Mouse (Mus musculus) c-Kit-positive CD71-positive TER-119-negative erythroid progenitor cells, embryonic 14.5 days (primary cell): ENCODE measurements around the gene Ube2d3.
"Not testable (repeated sequence)": the region's sequence is repeated elsewhere in the genome, so short reads cannot be mapped to it uniquely, and the experiment has no call there.

Source experiments
- DNase-seq: peaks from one replicate; pipeline ENCODE4 v3.0.0-alpha.2; 2013; ENCODE audit warnings: low read depth

Gene Ube2d3

DNA sequence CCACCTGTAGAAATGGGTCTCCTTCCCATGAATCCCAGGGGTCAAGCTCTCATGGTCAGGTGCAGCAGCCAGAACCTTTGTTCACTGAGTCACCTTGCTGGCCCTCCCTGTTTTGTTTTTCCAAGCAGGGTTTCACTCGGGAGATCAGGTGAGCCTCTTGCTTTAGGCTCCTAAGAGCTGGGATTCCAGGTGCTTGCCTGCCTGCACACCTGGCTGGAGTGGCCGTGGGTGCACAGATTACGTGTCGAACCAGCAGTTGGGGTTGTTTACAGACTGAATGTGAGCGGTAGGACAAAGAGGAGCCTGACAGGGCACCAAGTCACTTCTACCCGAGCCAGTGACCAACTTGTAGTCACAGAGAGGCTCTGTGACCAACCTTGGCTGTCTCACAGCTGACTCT lies 53.2 kb downstream of the Ube2d3 start:
- no peak for DNase-seq

DNA sequence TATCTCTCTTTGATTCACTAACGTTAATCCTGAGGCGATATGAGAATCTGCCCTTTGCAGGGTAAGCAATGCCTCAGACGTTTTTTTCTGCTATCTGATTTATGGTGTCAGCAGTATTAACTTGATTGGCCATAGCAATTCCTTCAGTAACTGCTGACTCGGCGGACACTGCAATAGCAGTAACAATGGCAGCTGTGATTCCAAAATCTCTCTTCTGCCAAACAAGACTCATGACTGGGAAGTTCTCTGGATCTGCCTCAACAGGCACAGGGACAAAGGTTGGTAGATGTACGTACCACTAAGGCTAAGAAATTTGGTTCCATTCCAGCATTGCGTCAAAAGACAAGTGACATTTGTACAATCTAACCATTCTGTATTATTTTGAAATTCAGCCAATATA lies 55.4 kb downstream of the Ube2d3 start:
- not testable (repeated sequence) for DNase-seq

- not testable (repeated sequence) for DNase-seq
Measured at GRCm38 (mm10) chr3:135497956-135498355, 60.0 kb downstream of the Ube2d3 start.

- DNase-seq: no peak
Measured at GRCm38 (mm10) chr3:135498891-135499290, 60.9 kb downstream of the Ube2d3 start.

DNA sequence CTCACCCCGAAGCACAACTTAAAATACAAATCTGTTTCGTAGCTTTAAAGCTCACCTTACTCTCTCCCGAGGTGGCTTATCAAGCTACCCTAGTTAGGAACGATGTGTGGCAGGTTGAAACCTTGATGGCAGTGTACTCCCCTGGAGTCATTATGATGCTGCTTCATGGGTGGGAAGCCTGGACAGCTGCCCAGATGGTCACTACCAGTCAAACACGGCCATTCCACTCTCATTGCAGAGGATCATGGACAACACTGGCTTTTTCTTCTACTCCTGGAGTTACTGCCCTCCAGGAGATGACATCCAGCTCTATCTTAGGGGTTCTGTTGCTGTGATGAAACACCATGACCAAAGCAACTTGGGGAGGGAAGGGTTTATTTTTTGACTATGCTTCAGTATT lies 65.2 kb downstream of the Ube2d3 start:
- no peak for DNase-seq

DNA sequence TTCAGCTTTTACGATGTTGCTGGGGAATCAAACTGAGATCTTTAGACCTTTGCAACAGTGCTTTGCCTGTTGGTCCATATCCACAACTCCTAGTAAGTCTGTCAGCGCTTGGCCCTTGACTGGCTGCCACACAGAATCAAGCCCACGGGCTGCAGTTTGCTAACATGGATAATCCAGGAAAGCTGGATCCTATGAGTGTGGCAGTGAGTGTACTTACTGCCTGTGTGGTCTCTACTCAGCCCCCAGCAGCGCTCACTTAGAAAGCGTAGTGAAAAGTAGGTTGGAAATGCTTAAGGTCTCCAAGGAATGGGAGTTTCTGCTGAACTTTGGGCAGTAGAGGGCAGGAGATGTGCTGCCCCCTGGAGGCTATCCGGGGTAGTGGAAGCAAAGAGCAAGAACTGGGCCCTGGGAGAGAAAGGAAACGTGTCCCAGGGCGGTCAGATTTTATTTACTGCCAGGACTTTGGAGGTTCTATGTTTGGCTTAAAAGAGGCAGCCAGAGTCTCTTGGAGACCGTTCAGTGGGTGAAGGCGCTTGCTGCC lies 67.5 kb downstream of the Ube2d3 start:
- no peak for DNase-seq

DNA sequence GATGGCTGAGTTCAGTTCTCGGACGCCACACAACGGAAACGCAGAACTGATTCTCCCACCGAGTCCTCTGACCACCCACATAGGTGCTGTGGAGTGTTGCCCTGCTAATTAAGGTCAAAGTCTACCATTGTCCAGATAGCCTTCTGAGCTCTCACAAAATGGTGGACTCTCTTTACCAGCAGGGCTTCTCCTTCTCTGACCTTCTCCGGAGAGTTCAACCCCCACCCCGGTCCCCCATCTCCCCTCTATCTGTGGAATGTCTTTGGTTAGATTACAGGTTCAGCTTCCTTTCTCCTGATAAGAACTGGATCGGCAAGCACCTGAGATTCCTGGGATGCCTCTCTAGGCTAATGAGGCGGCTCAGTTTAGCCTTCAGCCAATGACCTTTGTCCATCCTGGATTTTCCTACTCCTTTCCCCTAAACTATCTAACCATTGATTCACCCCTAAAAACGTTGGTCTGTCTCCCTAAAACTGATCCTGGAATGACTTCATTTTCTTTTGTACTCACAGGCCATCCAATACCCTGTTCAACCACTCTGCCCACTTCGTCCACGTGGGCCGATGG lies 68.0 kb downstream of the Ube2d3 start:
- DNase-seq: no peak

GRCm38 (mm10) chr3:135507506-135507905 lies 69.6 kb downstream of the Ube2d3 start:
- DNase-seq: no peak

DNA sequence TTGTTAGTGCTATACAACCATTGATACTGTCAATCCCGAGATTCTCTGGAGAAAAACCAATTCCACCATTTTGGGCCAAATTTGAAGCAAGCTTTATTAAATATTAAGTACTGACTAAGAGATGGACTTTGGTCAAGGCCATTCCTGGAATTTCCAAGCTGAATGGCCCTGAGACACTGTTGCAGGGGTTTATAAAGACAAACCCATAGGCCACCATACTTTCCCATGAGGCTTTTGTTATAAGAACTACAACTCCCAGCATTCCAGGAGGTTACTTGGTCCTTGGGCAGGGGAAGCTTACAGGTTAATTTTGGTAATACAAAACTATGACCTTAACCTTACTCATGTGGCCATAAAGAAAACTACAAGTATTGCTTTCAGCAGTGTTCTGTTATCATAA lies 70.2 kb downstream of the Ube2d3 start:
- no peak for DNase-seq

DNA sequence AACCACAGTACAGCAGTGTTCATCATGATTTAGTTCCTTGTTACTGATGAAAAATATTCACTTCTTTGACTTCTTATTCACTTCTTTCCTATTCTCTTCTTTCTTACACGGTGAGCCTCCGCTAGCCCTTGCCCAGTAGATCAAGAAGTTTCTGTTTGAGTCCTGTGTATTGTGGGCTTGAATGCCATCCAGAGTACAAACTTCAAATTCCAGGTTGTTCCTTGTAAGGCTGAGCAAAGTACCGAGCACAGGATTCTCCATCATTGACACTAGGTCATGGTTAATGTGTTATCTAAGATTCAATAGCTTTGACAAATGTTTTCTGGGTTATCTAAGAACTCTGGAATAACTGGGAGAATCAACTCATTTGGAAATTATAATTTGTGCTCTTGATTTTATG lies 72.4 kb downstream of the Ube2d3 start:
- DNase-seq: no peak

GRCm38 (mm10) chr3:135511683-135512082 lies 73.7 kb downstream of the Ube2d3 start:
- DNase-seq: no peak

- DNase-seq: no peak
Measured at GRCm38 (mm10) chr3:135513270-135513669, 75.3 kb downstream of the Ube2d3 start.

DNA sequence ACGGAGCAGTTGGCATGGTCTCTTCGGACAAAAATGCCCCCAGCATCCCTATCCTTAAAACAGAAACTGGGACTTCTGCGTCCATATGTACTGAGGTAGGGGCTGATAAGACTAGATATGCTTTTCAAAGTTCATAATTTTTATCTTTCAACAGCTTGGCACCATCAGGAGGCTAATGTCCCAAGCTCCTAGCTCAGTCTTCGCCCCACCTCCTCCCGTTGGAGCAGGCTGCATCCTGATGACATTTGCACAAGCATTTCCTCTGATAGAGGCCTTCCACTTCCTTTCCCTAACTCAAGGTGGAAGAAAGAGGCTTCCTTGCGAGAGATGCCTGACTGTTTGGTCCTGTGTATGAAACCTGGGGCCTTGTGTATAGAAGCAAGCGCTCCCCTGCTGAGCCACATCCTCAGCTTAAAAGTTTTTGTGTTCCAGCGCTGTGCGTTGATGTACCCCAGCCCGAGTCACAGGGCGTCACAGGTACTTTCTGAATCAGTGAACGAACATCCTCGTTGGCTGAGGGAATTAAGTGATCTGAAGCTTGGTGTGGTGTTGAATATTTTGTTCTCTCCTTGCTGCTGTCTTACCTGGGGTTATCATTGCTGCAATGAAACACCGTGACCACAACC lies 76.0 kb downstream of the Ube2d3 start:
- no peak for DNase-seq

DNA sequence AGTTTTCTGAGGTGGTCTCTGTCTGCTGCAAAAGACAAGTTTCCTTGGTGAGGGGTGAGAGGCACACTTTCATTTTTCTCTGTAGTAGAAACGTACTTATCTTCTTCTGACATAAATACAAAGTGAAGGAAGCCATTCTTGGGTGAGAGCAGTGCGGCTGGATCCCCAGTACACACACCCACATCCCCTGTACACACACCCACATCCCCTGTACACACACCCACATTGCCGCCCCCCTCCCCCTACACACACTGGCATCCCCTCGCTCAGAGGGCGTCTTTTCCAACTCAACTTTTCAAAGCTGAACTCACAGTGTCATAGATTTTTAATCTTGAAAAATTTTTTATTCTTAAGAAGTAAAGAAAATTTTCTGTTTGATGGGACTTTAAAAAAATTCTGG lies 77.3 kb downstream of the Ube2d3 start:
- DNase-seq: no peak

- no peak for DNase-seq
Measured at GRCm38 (mm10) chr3:135516891-135517290, 78.9 kb downstream of the Ube2d3 start.
